Mouse (Mus musculus): Measurements from ENCODE around the gene Tra2a.

DNA sequence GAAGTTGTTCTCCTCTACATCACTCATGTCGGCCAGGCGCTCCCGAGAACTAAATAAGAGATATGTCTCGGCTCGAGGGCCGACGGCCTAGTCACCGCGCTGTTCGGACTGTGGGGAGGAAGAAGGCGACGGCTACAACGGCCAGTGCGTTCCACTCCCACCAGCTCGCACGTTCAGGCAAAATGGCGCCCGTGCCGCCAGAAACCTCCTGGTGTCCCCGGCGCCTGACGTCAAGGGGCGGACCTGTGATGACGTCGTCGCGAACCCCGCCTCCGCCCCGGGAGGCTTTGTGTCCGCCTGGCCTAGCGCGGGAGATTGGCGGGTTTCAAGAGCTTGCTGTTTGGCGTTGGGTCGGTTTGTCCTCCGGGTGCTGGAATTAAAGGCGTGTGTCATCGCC, at the start of gene Tra2a:
- TF ChIP-seq POLR2A (IDR thresholded peaks at IDR 0.05; ENCODE audit: extremely low read depth, insufficient read depth, low read length): peak; percentile 98
- no peak for TF ChIP-seq CTCF (IDR thresholded peaks at IDR 0.05; ENCODE audit: extremely low read depth, insufficient read depth, low read length)
